Mouse (Mus musculus) neural tube, embryonic 12.5 days (tissue): ENCODE results near the gene Slc31a1. TPM values are rescaled to one million over a fixed set of nuclear protein-coding genes. Genes with fewer than 3 reads are reported as not detected.

ENCODE experiments used
- ATAC-seq: fragments of 200-750 bp; cut with Nextera tagmentation; 2 replicates; pipeline ENCODE4 v1.8.0; 2017; ENCODE audit warnings: low read depth, mild to moderate bottlenecking, moderate TSS enrichment, moderate library complexity; ENCODE audit not compliant: low FRiP score
- H3K27ac ChIP-seq: fragments of 300-500 bp; sonication (generic); 2 replicates; pipeline ENCODE4 v1.5.1; 2016
- H3K27me3 ChIP-seq: fragments of 300-500 bp; sonication (generic); replicated peaks from 2 replicates; pipeline ENCODE4 v1.6.1; 2016; ENCODE audit warnings: mild to moderate bottlenecking
- H3K36me3 ChIP-seq: fragments of 300-500 bp; sonication (generic); 2 replicates; pipeline ENCODE4 v1.6.1; 2016; ENCODE audit warnings: mild to moderate bottlenecking
- H3K4me1 ChIP-seq: fragments of 300-500 bp; sonication (generic); 2 replicates; pipeline ENCODE4 v1.6.1; 2016
- H3K4me2 ChIP-seq: fragments of 300-500 bp; sonication (generic); replicated peaks from 2 replicates; pipeline ENCODE4 v1.6.1; 2016; ENCODE audit warnings: mild to moderate bottlenecking
- H3K4me3 ChIP-seq: fragments of 300-500 bp; sonication (generic); 2 replicates; pipeline ENCODE4 v1.5.1; 2016
- H3K9ac ChIP-seq: fragments of 300-500 bp; sonication (generic); 2 replicates; pipeline ENCODE4 v1.6.1; 2016; ENCODE audit warnings: mild to moderate bottlenecking
- H3K9me3 ChIP-seq: fragments of 300-500 bp; sonication (generic); 2 replicates; pipeline ENCODE4 v1.6.1; 2016; ENCODE audit warnings: mild to moderate bottlenecking
- WGBS: fragments of 180-500 bp; shearing (Covaris S2); methylation state at CpG from one replicate; pipeline ENCODE4 v1.1.7; 2016; 5-methylcytosine and 5-hydroxymethylcytosine counted together
- polyA plus RNA-seq: library from polyadenylated mRNA; unstranded; fragments of >200 nt; fragmentation: Nextera tagmentation; extraction: Ambion mirVana; gene quantifications from 2 replicates; pipeline ENCODE4 v1.2.1, GENCODE M21; 2016

Slc31a1 gene
- polyA plus RNA-seq = 39.7 and 40.7 TPM in 2 replicates

DNA sequence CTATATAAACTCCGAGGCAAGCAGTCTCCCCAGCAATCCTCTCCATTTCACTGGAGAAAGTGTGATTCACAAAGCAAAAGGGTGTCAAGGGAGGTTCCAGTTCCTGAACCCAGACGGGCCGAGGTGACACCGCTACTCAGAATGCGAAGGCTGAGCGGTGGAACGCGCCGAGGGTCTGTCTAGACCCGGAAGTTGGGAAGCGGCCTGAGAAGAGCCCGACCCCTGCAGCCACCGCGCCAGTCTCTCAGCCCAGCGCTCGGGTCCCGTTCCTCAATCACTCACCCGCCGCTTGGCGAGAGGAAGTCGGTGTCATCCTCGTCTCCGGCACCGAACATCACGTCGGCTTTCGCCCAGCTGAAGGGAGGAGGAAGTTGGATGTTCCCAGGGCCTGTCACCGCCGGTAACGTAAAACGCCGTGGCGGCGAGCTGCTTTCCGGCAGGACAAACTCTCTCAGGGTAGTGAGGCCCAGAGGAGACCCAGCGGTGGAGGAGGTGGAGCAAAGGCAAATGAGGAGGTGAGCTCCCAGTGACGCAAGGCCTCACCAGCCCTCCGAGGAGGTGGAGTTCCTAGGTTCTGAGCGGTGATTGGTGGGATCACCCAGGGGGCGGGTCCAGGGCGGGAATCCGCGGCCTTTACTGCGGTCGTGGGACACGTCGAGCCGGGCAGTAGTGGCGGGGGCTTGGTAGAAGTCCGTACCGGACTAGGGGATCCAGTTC is at the start of gene Slc31a1, which contains the start of gene Fkbp15:
Gene Slc31a1 (plus strand): TSS at position 640 of the 717 bp plus-strand sequence.
Gene Fkbp15 (minus strand): TSS at position 461 of the 717 bp plus-strand sequence.
- peak within 1 kb of the TSS; percentile 69 for H3K4me2 ChIP-seq
- no peaks in the 10 kb centered on the region for H3K27me3 ChIP-seq
- no peaks in the 10 kb centered on the region for H3K36me3 ChIP-seq
- peak within 1 kb of the TSS; percentile 74 for H3K9ac ChIP-seq
- H3K9me3 ChIP-seq = no peaks in the 10 kb centered on the region
- peak within 1 kb of the TSS; percentile 12; the same call in 1 of the 2 replicates for H3K27ac ChIP-seq
- peak; percentile 100 for ATAC-seq
- peak within 1 kb of the TSS; percentile 70 for H3K4me3 ChIP-seq
- peaks cover 17% of the 10 kb centered on the region for H3K4me1 ChIP-seq
- WGBS = under 1% methylated on average over 51 of the region's 51 CpGs

DNA sequence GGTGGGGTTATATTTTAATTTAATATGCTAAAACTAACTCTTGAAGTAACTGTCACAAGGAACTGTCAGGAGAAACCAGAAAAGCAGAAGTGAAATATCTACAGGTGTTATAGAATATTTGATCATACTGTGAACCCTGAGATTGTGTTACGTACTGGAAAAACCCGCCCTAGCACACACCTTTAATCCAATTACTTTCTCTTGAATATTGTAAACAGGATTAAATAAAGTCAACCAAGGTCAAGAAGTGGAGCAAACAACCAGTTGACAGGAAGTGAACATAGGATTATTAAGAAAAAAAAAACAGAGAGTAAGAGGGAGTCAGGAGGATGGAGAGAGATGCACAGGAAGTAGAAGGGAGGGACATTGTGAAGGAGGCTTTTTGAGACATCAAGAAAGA is 47.7 kb upstream of the Slc31a1 start:
- Histone ChIP-seq H3K9ac (no peak overlapping the region), H3K4me2 (no peak overlapping the region), H3K4me3 (no peak overlapping the region), H3K9me3 (no peaks in the 10 kb centered on the region), H3K4me1 (no peaks in the 10 kb centered on the region), H3K36me3 (peaks cover 39% of the 10 kb centered on the region), H3K27me3 (no peaks in the 10 kb centered on the region), H3K27ac (no peak overlapping the region)
- ATAC-seq = no peak
- 98% methylated on average over 2 of the region's 2 CpGs for WGBS

DNA sequence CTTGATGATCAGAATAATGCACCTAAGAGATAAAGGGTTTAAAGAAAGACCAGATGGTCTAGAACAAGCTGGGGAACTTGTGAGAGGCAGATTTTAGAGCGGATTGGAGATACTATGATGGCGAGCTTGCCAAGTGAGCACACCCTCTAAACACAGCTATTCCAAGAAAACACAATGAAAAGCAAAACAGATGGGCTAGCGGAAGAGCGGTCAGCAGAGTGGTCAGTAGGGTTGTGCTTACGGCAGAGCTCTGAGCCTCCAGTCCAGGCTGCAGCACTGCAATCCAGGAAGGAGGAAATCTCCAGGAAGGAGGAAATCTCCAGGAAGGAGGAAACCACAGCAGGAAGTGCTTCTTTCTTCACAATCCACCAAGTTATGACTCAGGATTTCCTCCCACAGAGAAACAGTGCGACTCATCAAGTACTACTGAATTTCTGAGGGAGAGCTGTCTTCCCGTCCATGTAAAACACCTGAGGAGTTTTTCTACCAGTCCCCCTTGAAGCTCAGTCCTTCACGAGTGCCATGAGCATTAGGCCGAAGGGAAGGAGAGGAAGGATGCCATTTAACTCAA is 46.8 kb upstream of the Slc31a1 start:
- no peaks in the 10 kb centered on the region for H3K4me1 ChIP-seq
- no peak overlapping the region for H3K4me3 ChIP-seq
- H3K9me3 ChIP-seq = no peaks in the 10 kb centered on the region
- peaks cover 39% of the 10 kb centered on the region for H3K36me3 ChIP-seq
- ATAC-seq = no peak
- H3K9ac ChIP-seq = no peak overlapping the region
- H3K4me2 ChIP-seq = no peak overlapping the region
- WGBS = 89% methylated on average over 9 of the region's 9 CpGs
- H3K27me3 ChIP-seq = no peaks in the 10 kb centered on the region
- H3K27ac ChIP-seq = no peak overlapping the region

DNA sequence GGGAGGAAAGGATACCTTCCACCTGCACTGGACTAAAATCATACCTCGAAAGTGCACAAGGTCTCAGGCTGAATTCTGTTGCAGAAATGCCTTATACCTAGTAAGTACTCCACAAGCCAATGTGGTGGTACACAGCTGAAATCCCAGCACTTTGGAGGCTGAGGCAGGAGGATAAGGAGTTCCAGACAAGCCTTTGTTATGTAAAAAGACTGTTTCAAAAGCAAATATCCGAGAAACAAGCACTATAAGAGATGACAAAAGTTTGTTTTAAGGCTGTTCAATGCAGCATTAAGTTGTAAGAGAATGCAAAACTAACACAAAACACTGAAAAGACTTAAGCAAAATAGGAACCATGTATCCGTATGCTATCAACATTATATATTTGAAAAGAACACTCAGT is 46.0 kb upstream of the Slc31a1 start:
- Histone ChIP-seq H3K27ac (no peak overlapping the region), H3K4me3 (no peak overlapping the region), H3K4me2 (no peak overlapping the region), H3K36me3 (peaks cover 44% of the 10 kb centered on the region), H3K9ac (no peak overlapping the region), H3K4me1 (no peaks in the 10 kb centered on the region), H3K9me3 (no peaks in the 10 kb centered on the region), H3K27me3 (no peaks in the 10 kb centered on the region)
- ATAC-seq = no peak
- WGBS = 82% methylated on average over 3 of the region's 3 CpGs

GRCm38 (mm10) chr4:62316456-62316855 is 44.1 kb upstream of the Slc31a1 start:
- no peak for ATAC-seq
- Histone ChIP-seq H3K36me3 (peaks cover 52% of the 10 kb centered on the region), H3K4me2 (no peak overlapping the region), H3K9ac (no peak overlapping the region), H3K9me3 (no peaks in the 10 kb centered on the region), H3K27ac (no peak overlapping the region), H3K4me1 (no peaks in the 10 kb centered on the region), H3K27me3 (no peaks in the 10 kb centered on the region), H3K4me3 (no peak overlapping the region)
- WGBS = 77% methylated on average over 2 of the region's 2 CpGs

DNA sequence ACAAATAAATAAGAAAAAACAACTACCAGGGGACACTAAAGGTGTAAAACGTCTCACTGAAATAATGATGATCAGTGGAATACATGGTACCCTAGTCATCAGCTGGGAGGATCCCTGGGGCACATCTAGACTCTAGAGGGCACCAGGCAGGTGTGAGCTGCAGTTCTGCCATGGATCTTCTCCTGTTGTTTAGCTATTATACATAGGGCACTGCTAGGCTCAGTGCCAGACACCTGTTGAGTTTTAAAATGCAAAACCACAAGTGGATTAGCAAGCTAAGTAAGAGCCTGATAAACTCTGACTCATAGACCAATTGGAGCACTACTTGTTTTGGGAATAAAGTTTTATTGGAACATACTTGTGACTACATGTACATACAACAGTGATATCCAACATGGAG is 42.2 kb upstream of the Slc31a1 start:
- ATAC-seq = no peak
- 70% methylated on average over 1 of the region's 1 CpGs for WGBS
- H3K36me3 ChIP-seq = peaks cover 55% of the 10 kb centered on the region

GRCm38 (mm10) chr4:62322684-62323083 is 37.8 kb upstream of the Slc31a1 start:
- Histone ChIP-seq H3K4me3 (no peak overlapping the region), H3K9me3 (no peaks in the 10 kb centered on the region), H3K4me2 (no peak overlapping the region), H3K27me3 (no peaks in the 10 kb centered on the region), H3K36me3 (peaks cover 50% of the 10 kb centered on the region), H3K9ac (no peak overlapping the region), H3K4me1 (no peaks in the 10 kb centered on the region), H3K27ac (no peak overlapping the region)
- WGBS = 96% methylated on average over 3 of the region's 3 CpGs
- ATAC-seq = no peak

More for the DNA sequence above, 42.2 kb upstream of the Slc31a1 start:
- Histone ChIP-seq H3K4me1 (no peaks in the 10 kb centered on the region), H3K9me3 (no peaks in the 10 kb centered on the region), H3K4me3 (no peak overlapping the region), H3K9ac (no peak overlapping the region), H3K27ac (no peak overlapping the region), H3K4me2 (no peak overlapping the region), H3K27me3 (no peaks in the 10 kb centered on the region)

GRCm38 (mm10) chr4:62326111-62326510 is 34.4 kb upstream of the Slc31a1 start:
- no peak for ATAC-seq
- Histone ChIP-seq H3K9ac (no peak overlapping the region), H3K27ac (no peak overlapping the region), H3K9me3 (no peaks in the 10 kb centered on the region), H3K27me3 (no peaks in the 10 kb centered on the region), H3K4me2 (no peak overlapping the region), H3K36me3 (peaks cover 43% of the 10 kb centered on the region), H3K4me3 (no peak overlapping the region), H3K4me1 (no peaks in the 10 kb centered on the region)

GRCm38 (mm10) chr4:62328941-62329660 is 31.4 kb upstream of the Slc31a1 start:
- Histone ChIP-seq H3K4me2 (no peak overlapping the region), H3K4me3 (no peak overlapping the region), H3K4me1 (no peaks in the 10 kb centered on the region), H3K9me3 (no peaks in the 10 kb centered on the region), H3K36me3 (peaks cover 38% of the 10 kb centered on the region), H3K27me3 (no peaks in the 10 kb centered on the region), H3K9ac (no peak overlapping the region), H3K27ac (no peak overlapping the region)
- 90% methylated on average over 6 of the region's 6 CpGs for WGBS
- ATAC-seq = no peak

GRCm38 (mm10) chr4:62331977-62332376 is 28.6 kb upstream of the Slc31a1 start:
- 79% methylated on average over 5 of the region's 5 CpGs for WGBS
- H3K4me3 ChIP-seq = no peak overlapping the region
- H3K4me1 ChIP-seq = no peaks in the 10 kb centered on the region
- H3K27me3 ChIP-seq = no peaks in the 10 kb centered on the region
- H3K9ac ChIP-seq = no peak overlapping the region
- H3K4me2 ChIP-seq = no peak overlapping the region
- no peaks in the 10 kb centered on the region for H3K9me3 ChIP-seq
- H3K36me3 ChIP-seq = peaks cover 45% of the 10 kb centered on the region
- H3K27ac ChIP-seq = no peak overlapping the region
- ATAC-seq = no peak

GRCm38 (mm10) chr4:62338536-62338935 is 22.0 kb upstream of the Slc31a1 start:
- no peaks in the 10 kb centered on the region for H3K9me3 ChIP-seq
- H3K9ac ChIP-seq = no peak overlapping the region
- no peak overlapping the region for H3K4me3 ChIP-seq
- H3K4me1 ChIP-seq = no peaks in the 10 kb centered on the region
- no peak overlapping the region for H3K27ac ChIP-seq
- no peak for ATAC-seq
- H3K4me2 ChIP-seq = no peak overlapping the region
- no peaks in the 10 kb centered on the region for H3K27me3 ChIP-seq
- WGBS = 93% methylated on average over 5 of the region's 5 CpGs
- peaks cover 40% of the 10 kb centered on the region for H3K36me3 ChIP-seq

DNA sequence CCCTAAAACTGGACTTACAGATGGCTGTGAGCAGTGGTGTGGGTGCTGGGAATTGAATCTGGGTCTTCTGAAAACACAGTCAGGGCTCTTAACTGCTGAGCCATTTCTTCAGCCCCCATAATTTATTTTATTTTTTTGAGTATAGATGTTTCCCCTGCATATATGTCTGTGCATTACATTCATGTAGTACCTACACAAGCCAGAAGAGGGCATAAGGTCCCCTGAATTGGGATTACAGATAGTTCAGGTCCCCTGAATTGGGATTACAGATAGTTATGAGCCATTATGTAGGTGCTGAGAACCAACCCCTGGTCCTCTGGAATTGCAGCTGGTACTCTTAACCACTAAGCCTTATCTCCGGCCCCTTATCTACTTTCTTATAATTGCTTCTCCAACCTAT is 16.5 kb upstream of the Slc31a1 start:
- ATAC-seq = no peak
- WGBS = 97% methylated on average over 1 of the region's 1 CpGs

More for the DNA sequence above, 16.5 kb upstream of the Slc31a1 start:
- no peaks in the 10 kb centered on the region for H3K4me1 ChIP-seq
- no peaks in the 10 kb centered on the region; the same call in 1 of the 2 replicates for H3K9me3 ChIP-seq
- no peak overlapping the region for H3K4me3 ChIP-seq
- H3K9ac ChIP-seq = no peak overlapping the region
- H3K36me3 ChIP-seq = peaks cover 34% of the 10 kb centered on the region
- H3K27me3 ChIP-seq = no peaks in the 10 kb centered on the region
- no peak overlapping the region for H3K27ac ChIP-seq
- no peak overlapping the region for H3K4me2 ChIP-seq
